Mouse (Mus musculus) thymus, adult 2 months (tissue): ENCODE data around the gene Timeless.

Experiments used
- CTCF ChIP-seq: fragments of 200-500 bp; IDR thresholded peaks from 2 replicates; pipeline ENCODE4 v1.5.1; 2012; ENCODE audit warnings: mild to moderate bottlenecking, control low read depth, low read length, moderate library complexity, borderline replicate concordance; ENCODE audit not compliant: control insufficient read depth, poor library complexity, insufficient read depth; ENCODE audit errors: extremely low read depth
- POLR2A ChIP-seq: fragments of 200-500 bp; IDR thresholded peaks from 2 replicates; pipeline ENCODE4 v1.6.1; 2012; ENCODE audit warnings: mild to moderate bottlenecking, low read length, control low read depth, moderate library complexity; ENCODE audit not compliant: control insufficient read depth, poor library complexity, insufficient read depth; ENCODE audit errors: extremely low read depth

- TF ChIP-seq CTCF = no peak
- TF ChIP-seq POLR2A = no peak
Observed at GRCm38 (mm10) chr10:128218387-128219117, 13.3 kb upstream of the Timeless start.
